Comparison of ENCODE assay signal across 13 mouse cellular contexts in the genomic region with DNA sequence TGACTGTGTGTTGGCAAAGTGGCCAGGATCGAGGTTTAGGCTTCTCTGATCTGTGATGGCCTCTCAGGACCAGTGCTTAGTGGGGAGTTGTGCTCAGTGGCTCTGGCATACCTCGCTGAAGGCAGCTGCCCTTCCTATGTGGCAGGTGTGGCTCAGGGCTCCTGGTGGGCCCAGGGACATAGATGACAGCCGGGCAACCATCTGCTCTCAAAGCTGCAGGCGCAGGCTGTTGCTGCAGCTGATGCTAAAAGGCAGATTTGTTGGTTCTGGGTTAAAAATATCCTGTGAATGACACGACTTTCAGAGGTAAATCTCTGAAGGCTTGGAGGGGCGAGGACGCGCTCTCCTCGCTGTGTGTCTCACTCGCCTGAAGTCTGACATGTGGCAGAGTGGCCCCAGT.
DNase-seq lines count a peak whose midpoint lies in the region; ATAC-seq and TF ChIP-seq lines count a peak whose summit lies in the region.
"Had no signal": no experiment of that assay in that cellular context is flagged by ENCODE, and none has a peak within 500 bp of the region (broad histone marks: within the 10 kb centered on the region; RNA-seq: fewer than 3 reads in every experiment).

No protein-coding gene starts in this region.

- H3K36me3 ChIP-seq in forebrain, embryonic 14.5 days (ENCODE audit: control insufficient read depth, insufficient read depth, low read length) = no peaks in the 10 kb centered on the region
- H3K36me3 ChIP-seq in forebrain, embryonic 12.5 days (replicated peaks) = no peaks in the 10 kb centered on the region
- H3K36me3 ChIP-seq in forebrain, postnatal 0 days (ENCODE audit: insufficient read depth) = no peaks in the 10 kb centered on the region
- H3K36me3 ChIP-seq: heart, embryonic 10.5 days had no signal

- TF ChIP-seq CTCF in forebrain, postnatal 0 days (IDR thresholded peaks at IDR 0.05; ENCODE audit: low read depth) = no peak

- DNase-seq in forebrain, embryonic 14.5 days (ENCODE audit: low spot score) = peak; percentile 58
- peak; percentile 66 for DNase-seq in forebrain, postnatal 0 days
- peak; percentile 61 for DNase-seq in left cerebral cortex, postnatal 4 days
- DNase-seq in urinary bladder, adult 18-20 months (ENCODE audit: low spot score in 2 of 2) = no peak
- no peak for DNase-seq in embryo, embryonic 10 days (ENCODE audit: low spot score)
- DNase-seq in adrenal gland, adult 8-10 months = no peak
- DNase-seq: liver, postnatal 0 days; thymus, postnatal 25 days had no signal

- ATAC-seq in forebrain, embryonic 14.5 days = peak; percentile 35; the same call in 1 of the 2 replicates
- no peak for ATAC-seq in forebrain, embryonic 12.5 days (ENCODE audit: low FRiP score)
- ATAC-seq in cerebellum, adult (ENCODE audit: insufficient number of reproducible peaks, low FRiP score, low TSS enrichment) = peak; percentile 72; the same call in 1 of the 2 replicates
- ATAC-seq in forebrain, postnatal 0 days = no peak
- ATAC-seq: hindbrain, embryonic 16.5 days; liver, postnatal 0 days had no signal

- H3K4me1 ChIP-seq in forebrain, embryonic 14.5 days (ENCODE audit: control insufficient read depth, insufficient read depth, low read length) = peaks cover 16% of the 10 kb centered on the region
- H3K4me1 ChIP-seq in forebrain, embryonic 12.5 days = peaks cover 21% of the 10 kb centered on the region
- peaks cover 8% of the 10 kb centered on the region for H3K4me1 ChIP-seq in forebrain, postnatal 0 days (ENCODE audit: insufficient read depth)

- H3K4me3 ChIP-seq in forebrain, embryonic 14.5 days (ENCODE audit: low read depth, low read length) = no peak overlapping the region
- H3K4me3 ChIP-seq in forebrain, embryonic 12.5 days (replicated peaks) = no peak overlapping the region
- H3K4me3 ChIP-seq in forebrain, postnatal 0 days (ENCODE audit: low read depth, low read length) = no peak overlapping the region
- H3K4me3 ChIP-seq: heart, embryonic 10.5 days had no signal

- no peak overlapping the region for H3K9ac ChIP-seq in forebrain, embryonic 14.5 days (ENCODE audit: low read length)
- H3K9ac ChIP-seq in forebrain, embryonic 12.5 days = no peak overlapping the region
- no peak overlapping the region for H3K9ac ChIP-seq in forebrain, postnatal 0 days
- H3K9ac ChIP-seq: liver, postnatal 0 days had no signal

- H3K27me3 ChIP-seq in forebrain, embryonic 14.5 days (replicated peaks; ENCODE audit: control insufficient read depth, insufficient read depth, low read length) = no peaks in the 10 kb centered on the region
- H3K27me3 ChIP-seq in forebrain, embryonic 12.5 days = no peaks in the 10 kb centered on the region
- H3K27me3 ChIP-seq in forebrain, postnatal 0 days (ENCODE audit: insufficient read depth, low read length) = no peaks in the 10 kb centered on the region

- peak overlapping the region; percentile 53; the same call in 1 of the 2 replicates for H3K27ac ChIP-seq in forebrain, embryonic 14.5 days (ENCODE audit: low read depth, low read length)
- H3K27ac ChIP-seq in forebrain, embryonic 12.5 days = no peak overlapping the region
- no peak overlapping the region for H3K27ac ChIP-seq in forebrain, postnatal 0 days (ENCODE audit: low read depth, low read length)
- H3K27ac ChIP-seq: heart, embryonic 10.5 days had no signal

- no peak overlapping the region for H3K4me2 ChIP-seq in forebrain, embryonic 14.5 days (ENCODE audit: low read length)
- H3K4me2 ChIP-seq in forebrain, embryonic 12.5 days = no peak overlapping the region
- H3K4me2 ChIP-seq in forebrain, postnatal 0 days (ENCODE audit: low read depth) = no peak overlapping the region

- H3K9me3 ChIP-seq in forebrain, embryonic 14.5 days (replicated peaks; ENCODE audit: control insufficient read depth, low read length) = no peaks in the 10 kb centered on the region
- no peaks in the 10 kb centered on the region for H3K9me3 ChIP-seq in forebrain, embryonic 12.5 days
- no peaks in the 10 kb centered on the region for H3K9me3 ChIP-seq in forebrain, postnatal 0 days (ENCODE audit: low read length)
- H3K9me3 ChIP-seq: G1E; heart, embryonic 10.5 days had no signal

- WGBS in forebrain, embryonic 14.5 days = 72% methylated on average over 10 of the region's 10 CpGs
- 83% methylated on average over 10 of the region's 10 CpGs for WGBS in forebrain, embryonic 12.5 days
- 63% methylated on average over 10 of the region's 10 CpGs for WGBS in forebrain, postnatal 0 days

- intact Hi-C loops in left cerebral cortex, postnatal 4 days (cut with DNase I) = no loop called here

Comparison
In these comparisons a context has a peak if more than half of its experiments do, and no peak if none do; other contexts are left out.
1. ATAC-seq: peak in forebrain, embryonic 14.5 days (single experiment) and cerebellum, adult (single experiment); none in forebrain, embryonic 12.5 days (single experiment) and forebrain, postnatal 0 days (single experiment).
2. DNase-seq: peak in forebrain, embryonic 14.5 days (single experiment), forebrain, postnatal 0 days (single experiment) and left cerebral cortex, postnatal 4 days (single experiment); none in urinary bladder, adult 18-20 months (0 of 2), embryo, embryonic 10 days (single experiment) and adrenal gland, adult 8-10 months (single experiment).